Mouse (Mus musculus): ENCODE data around the gene Igsf9. TPM values are rescaled to one million over a fixed set of nuclear protein-coding genes. Genes with fewer than 3 reads are reported as not detected.

Igsf9 gene
- polyA plus RNA-seq, 1 experiment from 2014 or later, result 94.4 TPM

GRCm38 (mm10) chr1:172503111-172503997 lies 21.8 kb downstream of the Igsf9 start:
- Histone ChIP-seq H3K4me2 (ENCODE audit: low read depth, low read length, severe bottlenecking) (peak overlapping the region; percentile 8; the same call in 1 of the 2 replicates), H3K4me3 (ENCODE audit: low read depth, low read length) (no peak overlapping the region), H3K27me3 (ENCODE audit: control insufficient read depth, insufficient read depth, low read length) (peaks cover 23% of the 10 kb centered on the region), H3K4me1 (replicated peaks; ENCODE audit: control insufficient read depth, insufficient read depth, low read length) (peaks cover 24% of the 10 kb centered on the region; the same call in 1 of the 2 replicates), H3K9ac (ENCODE audit: low read length) (no peak overlapping the region), H3K36me3 (ENCODE audit: control insufficient read depth, insufficient read depth, low read length) (peaks cover under 1% of the 10 kb centered on the region; the same call in 1 of the 2 replicates), H3K9me3 (ENCODE audit: control insufficient read depth, low read length) (no peaks in the 10 kb centered on the region), H3K27ac (ENCODE audit: low read depth, low read length) (no peak overlapping the region)
- ATAC-seq (replicated peaks; ENCODE audit: low FRiP score), result no peak
- WGBS, result 40% methylated on average over 14 of the region's 14 CpGs
- no peak for DNase-seq (ENCODE audit: low spot score)

GRCm38 (mm10) chr1:172504756-172505155 lies 23.2 kb downstream of the Igsf9 start:
- Histone ChIP-seq H3K4me1 (replicated peaks; ENCODE audit: control insufficient read depth, insufficient read depth, low read length) (peaks cover 24% of the 10 kb centered on the region; the same call in 1 of the 2 replicates), H3K36me3 (ENCODE audit: control insufficient read depth, insufficient read depth, low read length) (no peaks in the 10 kb centered on the region), H3K4me2 (ENCODE audit: low read depth, low read length, severe bottlenecking) (no peak overlapping the region), H3K9ac (ENCODE audit: low read length) (no peak overlapping the region), H3K4me3 (ENCODE audit: low read depth, low read length) (no peak overlapping the region), H3K27ac (ENCODE audit: low read depth, low read length) (no peak overlapping the region), H3K27me3 (ENCODE audit: control insufficient read depth, insufficient read depth, low read length) (peaks cover 19% of the 10 kb centered on the region), H3K9me3 (ENCODE audit: control insufficient read depth, low read length) (no peaks in the 10 kb centered on the region)
- DNase-seq (ENCODE audit: low spot score) (no peak), ATAC-seq (replicated peaks; ENCODE audit: low FRiP score) (no peak)
- WGBS, result 84% methylated on average over 8 of the region's 8 CpGs

GRCm38 (mm10) chr1:172507001-172507400 lies 25.4 kb downstream of the Igsf9 start:
- H3K4me1 ChIP-seq (replicated peaks; ENCODE audit: control insufficient read depth, insufficient read depth, low read length), result peaks cover 11% of the 10 kb centered on the region; the same call in 1 of the 2 replicates
- WGBS, result 66% methylated on average over 5 of the region's 5 CpGs

GRCm38 (mm10) chr1:172507701-172508100 lies 26.1 kb downstream of the Igsf9 start:
- 91% methylated on average over 3 of the region's 3 CpGs for WGBS
- Histone ChIP-seq H3K4me1 (replicated peaks; ENCODE audit: control insufficient read depth, insufficient read depth, low read length) (peaks cover 7% of the 10 kb centered on the region; the same call in 1 of the 2 replicates), H3K9ac (ENCODE audit: low read length) (no peak overlapping the region), H3K36me3 (ENCODE audit: control insufficient read depth, insufficient read depth, low read length) (no peaks in the 10 kb centered on the region), H3K27me3 (ENCODE audit: control insufficient read depth, insufficient read depth, low read length) (no peaks in the 10 kb centered on the region), H3K4me3 (ENCODE audit: low read depth, low read length) (no peak overlapping the region), H3K4me2 (ENCODE audit: low read depth, low read length, severe bottlenecking) (no peak overlapping the region), H3K27ac (ENCODE audit: low read depth, low read length) (no peak overlapping the region), H3K9me3 (ENCODE audit: control insufficient read depth, low read length) (no peaks in the 10 kb centered on the region)
- DNase-seq (ENCODE audit: low spot score), result no peak
- ATAC-seq (replicated peaks; ENCODE audit: low FRiP score), result no peak

More at GRCm38 (mm10) chr1:172507001-172507400, 25.4 kb downstream of the Igsf9 start:
- H3K36me3 ChIP-seq (ENCODE audit: control insufficient read depth, insufficient read depth, low read length), result no peaks in the 10 kb centered on the region
- H3K4me3 ChIP-seq (ENCODE audit: low read depth, low read length), result no peak overlapping the region
- DNase-seq (ENCODE audit: low spot score) (no peak), ATAC-seq (replicated peaks; ENCODE audit: low FRiP score) (no peak)
- no peaks in the 10 kb centered on the region for H3K9me3 ChIP-seq (ENCODE audit: control insufficient read depth, low read length)
- peaks cover under 1% of the 10 kb centered on the region; the same call in 1 of the 2 replicates for H3K27me3 ChIP-seq (ENCODE audit: control insufficient read depth, insufficient read depth, low read length)
- no peak overlapping the region; the same call in 1 of the 2 replicates for H3K9ac ChIP-seq (ENCODE audit: low read length)
- H3K4me2 ChIP-seq (ENCODE audit: low read depth, low read length, severe bottlenecking), result no peak overlapping the region
- no peak overlapping the region for H3K27ac ChIP-seq (ENCODE audit: low read depth, low read length)

- no peak for ATAC-seq (replicated peaks; ENCODE audit: low FRiP score)
- Histone ChIP-seq H3K9me3 (ENCODE audit: control insufficient read depth, low read length) (no peaks in the 10 kb centered on the region), H3K9ac (ENCODE audit: low read length) (no peak overlapping the region), H3K4me3 (ENCODE audit: low read depth, low read length) (no peak overlapping the region), H3K36me3 (ENCODE audit: control insufficient read depth, insufficient read depth, low read length) (no peaks in the 10 kb centered on the region), H3K4me1 (replicated peaks; ENCODE audit: control insufficient read depth, insufficient read depth, low read length) (peaks cover 7% of the 10 kb centered on the region; the same call in 1 of the 2 replicates), H3K27ac (ENCODE audit: low read depth, low read length) (no peak overlapping the region), H3K27me3 (ENCODE audit: control insufficient read depth, insufficient read depth, low read length) (no peaks in the 10 kb centered on the region), H3K4me2 (ENCODE audit: low read depth, low read length, severe bottlenecking) (no peak overlapping the region)
- no peak for DNase-seq (ENCODE audit: low spot score)
- WGBS, result 63% methylated on average over 2 of the region's 2 CpGs
Measured at GRCm38 (mm10) chr1:172508172-172508571, 26.6 kb downstream of the Igsf9 start.

GRCm38 (mm10) chr1:172509235-172509634 lies 27.6 kb downstream of the Igsf9 start:
- WGBS, result 76% methylated on average over 5 of the region's 5 CpGs
- Histone ChIP-seq H3K4me2 (ENCODE audit: low read depth, low read length, severe bottlenecking) (no peak overlapping the region), H3K4me1 (replicated peaks; ENCODE audit: control insufficient read depth, insufficient read depth, low read length) (no peaks in the 10 kb centered on the region; the same call in 1 of the 2 replicates), H3K9me3 (ENCODE audit: control insufficient read depth, low read length) (no peaks in the 10 kb centered on the region), H3K4me3 (ENCODE audit: low read depth, low read length) (no peak overlapping the region), H3K36me3 (ENCODE audit: control insufficient read depth, insufficient read depth, low read length) (no peaks in the 10 kb centered on the region), H3K9ac (ENCODE audit: low read length) (no peak overlapping the region), H3K27me3 (ENCODE audit: control insufficient read depth, insufficient read depth, low read length) (no peaks in the 10 kb centered on the region), H3K27ac (ENCODE audit: low read depth, low read length) (no peak overlapping the region)
- no peak for ATAC-seq (replicated peaks; ENCODE audit: low FRiP score)
- no peak for DNase-seq (ENCODE audit: low spot score)

- H3K4me2 ChIP-seq (ENCODE audit: low read depth, low read length, severe bottlenecking), result no peak overlapping the region
- H3K4me3 ChIP-seq (ENCODE audit: low read depth, low read length), result no peak overlapping the region
- WGBS, result 48% methylated on average over 8 of the region's 8 CpGs
- DNase-seq (ENCODE audit: low spot score) (no peak), ATAC-seq (replicated peaks; ENCODE audit: low FRiP score) (no peak)
- H3K9me3 ChIP-seq (ENCODE audit: control insufficient read depth, low read length), result no peaks in the 10 kb centered on the region
- H3K27me3 ChIP-seq (ENCODE audit: control insufficient read depth, insufficient read depth, low read length), result no peaks in the 10 kb centered on the region
- H3K27ac ChIP-seq (ENCODE audit: low read depth, low read length), result no peak overlapping the region
- H3K36me3 ChIP-seq (ENCODE audit: control insufficient read depth, insufficient read depth, low read length), result no peaks in the 10 kb centered on the region
- no peak overlapping the region for H3K9ac ChIP-seq (ENCODE audit: low read length)
- no peaks in the 10 kb centered on the region; the same call in 1 of the 2 replicates for H3K4me1 ChIP-seq (replicated peaks; ENCODE audit: control insufficient read depth, insufficient read depth, low read length)
Measured at GRCm38 (mm10) chr1:172509983-172510382, 28.4 kb downstream of the Igsf9 start.

- WGBS, result 21% methylated on average over 13 of the region's 13 CpGs
- no peak for DNase-seq (ENCODE audit: low spot score)
- H3K27ac ChIP-seq (ENCODE audit: low read depth, low read length), result no peak overlapping the region
Measured at GRCm38 (mm10) chr1:172510421-172510972, 28.9 kb downstream of the Igsf9 start.

More at GRCm38 (mm10) chr1:172510421-172510972, 28.9 kb downstream of the Igsf9 start:
- H3K4me3 ChIP-seq (ENCODE audit: low read depth, low read length), result no peak overlapping the region
- H3K27me3 ChIP-seq (ENCODE audit: control insufficient read depth, insufficient read depth, low read length), result no peaks in the 10 kb centered on the region
- H3K9me3 ChIP-seq (ENCODE audit: control insufficient read depth, low read length), result no peaks in the 10 kb centered on the region
- H3K4me1 ChIP-seq (replicated peaks; ENCODE audit: control insufficient read depth, insufficient read depth, low read length), result no peaks in the 10 kb centered on the region; the same call in 1 of the 2 replicates
- no peak overlapping the region for H3K4me2 ChIP-seq (ENCODE audit: low read depth, low read length, severe bottlenecking)
- ATAC-seq (replicated peaks; ENCODE audit: low FRiP score), result no peak; the same call in 1 of the 2 replicates
- no peaks in the 10 kb centered on the region for H3K36me3 ChIP-seq (ENCODE audit: control insufficient read depth, insufficient read depth, low read length)
- H3K9ac ChIP-seq (ENCODE audit: low read length), result no peak overlapping the region
